Mouse (Mus musculus) kidney, embryonic 16.5 days (tissue): ENCODE data around the gene Acox1. TPM values are rescaled to one million over a fixed set of nuclear protein-coding genes. Genes with fewer than 3 reads are reported as not detected.

ENCODE experiments used
- ATAC-seq: fragments of 200-750 bp; cut with Nextera tagmentation; 2 replicates; pipeline ENCODE4 v1.8.0; 2017; ENCODE audit warnings: moderate TSS enrichment; ENCODE audit not compliant: low FRiP score, low TSS enrichment
- H3K27ac ChIP-seq: fragments of 300-500 bp; sonication (generic); 2 replicates; pipeline ENCODE4 v1.5.1; 2014; ENCODE audit warnings: low read length
- H3K27me3 ChIP-seq: fragments of 300-500 bp; sonication (generic); 2 replicates; pipeline ENCODE4 v1.6.1; 2014; ENCODE audit warnings: low read length, control low read depth, mixed read lengths; ENCODE audit not compliant: insufficient read depth
- H3K36me3 ChIP-seq: fragments of 300-500 bp; sonication (generic); 2 replicates; pipeline ENCODE4 v1.6.1; 2014; ENCODE audit warnings: low read length, control low read depth, mixed read lengths; ENCODE audit not compliant: insufficient read depth
- H3K4me1 ChIP-seq: fragments of 300-500 bp; sonication (generic); 2 replicates; pipeline ENCODE4 v1.6.1; 2014; ENCODE audit warnings: low read length, control low read depth, mixed read lengths; ENCODE audit not compliant: insufficient read depth
- H3K4me2 ChIP-seq: fragments of 300-500 bp; sonication (generic); replicated peaks from 2 replicates; pipeline ENCODE4 v1.6.1; 2014; ENCODE audit warnings: low read depth, low read length
- H3K4me3 ChIP-seq: fragments of 300-500 bp; sonication (generic); 2 replicates; pipeline ENCODE4 v1.5.1; 2014; ENCODE audit warnings: mild to moderate bottlenecking, low read length
- H3K9ac ChIP-seq: fragments of 300-500 bp; sonication (generic); replicated peaks from 2 replicates; pipeline ENCODE4 v1.6.1; 2014; ENCODE audit warnings: low read length
- H3K9me3 ChIP-seq: fragments of 300-500 bp; sonication (generic); 2 replicates; pipeline ENCODE4 v1.6.1; 2016; ENCODE audit warnings: low read length, control low read depth
- WGBS: fragments of 180-500 bp; shearing (Covaris S2); extraction: QIAGEN DNeasy Blood & Tissue Kit; methylation state at CpG from one replicate; pipeline ENCODE4 v1.1.7; 2014; 5-methylcytosine and 5-hydroxymethylcytosine counted together
- polyA plus RNA-seq: library from polyadenylated mRNA; unstranded; fragments of >200 nt; fragmentation: Nextera tagmentation; extraction: Ambion mirVana; gene quantifications from 2 replicates; pipeline ENCODE4 v1.2.1, GENCODE M21; 2015

Acox1 gene
- polyA plus RNA-seq, 1 experiment from 2014 or later: 48.8 TPM

GRCm38 (mm10) chr11:116197584-116197906 is 1.3 kb downstream of the Acox1 start:
- no peak overlapping the region for H3K27ac ChIP-seq
- ATAC-seq: no peak
- 93% methylated on average over 6 of the region's 6 CpGs for WGBS
- no peak overlapping the region for H3K9ac ChIP-seq
- H3K4me3 ChIP-seq: peak overlapping the region; percentile 86; the same call in 1 of the 2 replicates
- peaks cover 5% of the 10 kb centered on the region; the same call in 1 of the 2 replicates for H3K36me3 ChIP-seq
- H3K4me1 ChIP-seq: peaks cover 22% of the 10 kb centered on the region
- no peaks in the 10 kb centered on the region for H3K9me3 ChIP-seq
- no peaks in the 10 kb centered on the region for H3K27me3 ChIP-seq
- H3K4me2 ChIP-seq: peak overlapping the region; percentile 60

DNA sequence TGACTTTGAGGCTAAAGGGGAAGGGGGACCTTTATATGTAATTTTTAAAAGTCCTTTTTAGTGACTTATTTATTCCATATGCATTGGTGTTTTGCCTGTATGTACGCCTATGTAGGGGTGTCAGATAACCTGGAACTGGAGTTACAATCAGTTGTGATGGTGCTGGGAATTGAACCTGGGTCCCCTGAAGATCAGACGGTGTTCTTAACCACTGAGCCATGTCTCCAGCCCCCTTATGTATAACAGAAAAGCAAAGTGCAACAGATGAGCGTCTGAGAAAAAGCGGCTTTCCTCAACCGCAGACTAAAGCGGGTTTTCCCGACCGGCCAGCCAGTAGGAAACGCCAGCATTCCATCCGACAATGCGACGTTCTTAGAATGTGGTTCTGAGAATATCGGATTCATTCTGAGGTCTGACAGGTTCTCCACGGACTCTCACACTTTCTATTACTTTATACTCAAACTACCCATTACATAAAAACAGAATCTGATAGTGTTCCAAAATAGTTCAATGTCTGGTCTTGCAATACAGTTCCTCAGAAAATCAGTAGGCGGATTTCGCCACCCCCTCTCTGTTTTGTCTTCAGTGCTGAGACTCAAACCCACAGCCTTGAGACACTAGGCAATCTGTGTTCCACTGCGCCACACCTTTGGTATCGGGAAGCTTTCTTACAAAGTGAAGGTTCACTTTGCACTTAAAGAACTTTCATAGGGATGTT is 1.8 kb downstream of the Acox1 start:
- Histone ChIP-seq H3K4me1 (peaks cover 22% of the 10 kb centered on the region), H3K36me3 (peaks cover 5% of the 10 kb centered on the region; the same call in 1 of the 2 replicates), H3K9me3 (no peaks in the 10 kb centered on the region), H3K27me3 (no peaks in the 10 kb centered on the region), H3K9ac (no peak overlapping the region), H3K4me2 (no peak overlapping the region), H3K4me3 (0 out of 2 replicates have a peak overlapping the region, but pooled peaks have one; percentile 86), H3K27ac (no peak overlapping the region)
- 93% methylated on average over 18 of the region's 18 CpGs for WGBS
- ATAC-seq: no peak

DNA sequence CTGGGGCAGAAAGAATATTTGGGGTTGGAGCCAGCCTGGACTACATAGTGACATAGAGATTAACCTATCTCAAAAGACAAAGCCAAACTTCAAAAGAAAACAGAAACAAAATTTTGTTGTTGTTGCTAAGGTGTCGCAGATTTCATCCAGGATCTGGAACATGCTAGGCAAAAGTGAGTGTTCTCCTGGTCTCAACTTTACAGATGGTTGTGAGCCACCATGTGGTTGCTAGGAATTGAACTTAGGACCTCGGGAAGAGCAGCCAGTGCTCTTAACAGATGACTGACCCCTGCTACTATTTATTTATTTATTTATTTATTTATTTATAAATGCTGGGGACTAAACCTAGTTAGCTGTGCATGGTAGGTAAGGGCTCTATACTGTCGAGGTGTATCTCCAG is 2.5 kb downstream of the Acox1 start:
- H3K9ac ChIP-seq: no peak overlapping the region
- H3K27ac ChIP-seq: no peak overlapping the region
- H3K36me3 ChIP-seq: peaks cover 6% of the 10 kb centered on the region; the same call in 1 of the 2 replicates
- ATAC-seq: no peak
- no peaks in the 10 kb centered on the region for H3K9me3 ChIP-seq
- no peak overlapping the region for H3K4me3 ChIP-seq
- H3K4me2 ChIP-seq: no peak overlapping the region
- 86% methylated on average over 3 of the region's 3 CpGs for WGBS
- no peaks in the 10 kb centered on the region for H3K27me3 ChIP-seq
- H3K4me1 ChIP-seq: peaks cover 22% of the 10 kb centered on the region

DNA sequence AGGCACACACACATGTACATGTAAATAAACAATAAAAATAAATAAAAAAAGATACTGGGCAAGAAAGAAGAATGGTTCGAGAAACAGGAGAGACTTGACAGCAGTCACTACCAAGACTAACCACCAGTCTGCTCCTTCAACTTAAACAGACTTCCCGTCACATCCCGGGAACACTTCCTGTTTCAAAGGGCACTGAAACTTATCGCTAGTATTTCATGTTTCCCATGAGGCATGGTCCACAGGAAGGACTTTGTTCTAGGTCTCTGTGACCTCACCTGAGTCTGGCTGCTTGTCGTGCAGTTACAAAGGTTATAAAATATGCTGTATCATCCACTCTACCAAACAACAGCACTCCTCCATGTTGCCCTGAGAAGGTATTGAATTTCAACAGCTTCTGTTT is 3.6 kb downstream of the Acox1 start:
- H3K36me3 ChIP-seq: peaks cover 11% of the 10 kb centered on the region; the same call in 1 of the 2 replicates
- no peak overlapping the region for H3K4me3 ChIP-seq
- ATAC-seq: no peak
- H3K4me2 ChIP-seq: no peak overlapping the region
- no peaks in the 10 kb centered on the region for H3K27me3 ChIP-seq
- H3K4me1 ChIP-seq: peaks cover 22% of the 10 kb centered on the region
- WGBS: 63% methylated on average over 5 of the region's 5 CpGs
- H3K27ac ChIP-seq: peak overlapping the region; percentile 65; the same call in 1 of the 2 replicates
- 0 out of 2 replicates have a peak overlapping the region, but pooled peaks have one; percentile 9 for H3K9ac ChIP-seq
- no peaks in the 10 kb centered on the region for H3K9me3 ChIP-seq

DNA sequence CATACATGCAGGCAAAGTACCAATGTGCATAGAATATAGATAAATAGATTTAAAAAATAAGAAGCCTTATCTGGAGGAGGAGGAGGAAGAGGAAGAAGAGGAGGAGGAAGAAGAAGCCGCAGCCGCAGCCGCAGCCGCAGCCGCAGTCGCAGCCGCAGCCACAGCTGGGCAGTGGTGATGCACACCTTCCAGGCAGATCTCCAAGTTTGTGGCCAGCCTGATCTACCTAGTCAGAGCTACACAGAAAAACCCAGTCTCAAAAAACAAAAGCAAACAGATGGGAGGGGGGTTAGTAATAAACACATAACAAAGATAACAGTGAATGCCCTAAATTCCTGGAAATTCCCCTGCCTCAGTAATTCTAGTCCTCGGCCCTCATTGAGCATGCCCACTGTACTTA is 4.2 kb downstream of the Acox1 start:
- ATAC-seq: no peak
- no peak overlapping the region for H3K27ac ChIP-seq
- peaks cover 20% of the 10 kb centered on the region for H3K4me1 ChIP-seq

DNA sequence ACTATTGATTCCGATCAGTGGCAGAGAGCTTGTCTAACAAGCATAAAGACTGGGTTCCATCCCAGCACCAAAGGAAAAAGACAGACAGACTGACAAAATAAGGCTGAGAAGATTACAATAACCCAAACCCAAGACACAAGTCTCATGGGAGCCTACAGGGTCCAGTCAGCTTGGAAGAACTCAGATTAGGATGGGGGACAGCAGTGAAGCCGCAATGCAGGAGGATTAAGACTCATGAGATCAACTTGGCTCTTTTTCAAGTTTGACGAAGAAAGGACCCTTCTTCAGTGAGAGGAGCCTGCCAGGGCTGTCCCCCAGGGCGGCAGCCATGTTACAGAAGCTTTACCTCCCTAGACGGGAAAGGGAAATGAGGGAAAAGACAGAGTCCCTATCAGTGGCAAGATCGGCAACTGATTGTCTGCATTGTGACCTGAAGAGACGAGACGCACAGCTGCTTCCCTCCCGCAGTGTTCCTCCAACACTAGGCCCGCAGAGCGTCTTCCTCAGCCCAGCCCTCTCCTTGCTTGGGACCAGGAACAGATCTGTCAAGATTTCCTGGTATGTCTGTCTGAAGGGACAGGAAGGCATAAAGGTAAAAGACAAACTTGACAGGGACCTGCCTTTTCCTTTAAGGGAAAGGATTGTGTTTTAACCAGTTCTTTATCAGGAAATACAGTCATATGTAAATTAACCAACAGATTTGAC is 11.5 kb downstream of the Acox1 start:
- no peak overlapping the region for H3K4me3 ChIP-seq
- peaks cover 31% of the 10 kb centered on the region for H3K36me3 ChIP-seq
- WGBS: 72% methylated on average over 11 of the region's 11 CpGs

More for the DNA sequence above, 4.2 kb downstream of the Acox1 start:
- no peaks in the 10 kb centered on the region for H3K9me3 ChIP-seq
- H3K9ac ChIP-seq: 0 out of 2 replicates have a peak overlapping the region, but pooled peaks have one; percentile 9
- WGBS: 95% methylated on average over 8 of the region's 8 CpGs
- H3K36me3 ChIP-seq: peaks cover 12% of the 10 kb centered on the region
- no peak overlapping the region for H3K4me2 ChIP-seq
- H3K27me3 ChIP-seq: no peaks in the 10 kb centered on the region
- H3K4me3 ChIP-seq: no peak overlapping the region

GRCm38 (mm10) chr11:116186360-116186759 is 12.5 kb downstream of the Acox1 start:
- Histone ChIP-seq H3K27ac (no peak overlapping the region), H3K36me3 (peaks cover 36% of the 10 kb centered on the region), H3K4me2 (no peak overlapping the region), H3K4me3 (no peak overlapping the region), H3K9ac (no peak overlapping the region), H3K27me3 (no peaks in the 10 kb centered on the region), H3K4me1 (0 out of 2 replicates have a peak, but pooled peaks cover 3% of the 10 kb centered on the region), H3K9me3 (no peaks in the 10 kb centered on the region)
- ATAC-seq: no peak
- 89% methylated on average over 11 of the region's 11 CpGs for WGBS

More for the DNA sequence above, 11.5 kb downstream of the Acox1 start:
- Histone ChIP-seq H3K4me2 (no peak overlapping the region), H3K27me3 (no peaks in the 10 kb centered on the region), H3K27ac (0 out of 2 replicates have a peak overlapping the region, but pooled peaks have one; percentile 38), H3K9me3 (no peaks in the 10 kb centered on the region), H3K4me1 (0 out of 2 replicates have a peak, but pooled peaks cover 3% of the 10 kb centered on the region), H3K9ac (peak overlapping the region; percentile 41; the same call in 1 of the 2 replicates)
- no peak for ATAC-seq

DNA sequence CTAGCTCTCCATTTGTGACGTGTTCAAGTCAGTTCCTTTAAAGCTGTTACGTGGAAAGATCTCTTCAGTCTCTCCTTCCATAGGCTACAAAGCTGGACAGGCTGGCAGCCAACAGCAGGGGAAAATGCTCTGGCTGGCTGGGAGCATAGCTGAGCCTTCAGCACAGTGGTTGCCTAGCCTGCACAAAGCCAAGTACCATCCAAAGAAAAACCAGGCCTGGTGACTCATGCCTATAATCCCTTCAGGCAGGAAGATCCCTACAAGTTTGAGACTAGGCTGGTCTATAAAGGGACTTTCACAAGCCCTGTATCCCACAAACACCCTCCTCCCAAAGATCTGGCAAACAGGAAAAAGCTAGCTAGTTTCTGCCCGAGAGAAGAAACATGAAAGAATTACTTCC is 13.0 kb downstream of the Acox1 start:
- H3K36me3 ChIP-seq: peaks cover 33% of the 10 kb centered on the region

DNA sequence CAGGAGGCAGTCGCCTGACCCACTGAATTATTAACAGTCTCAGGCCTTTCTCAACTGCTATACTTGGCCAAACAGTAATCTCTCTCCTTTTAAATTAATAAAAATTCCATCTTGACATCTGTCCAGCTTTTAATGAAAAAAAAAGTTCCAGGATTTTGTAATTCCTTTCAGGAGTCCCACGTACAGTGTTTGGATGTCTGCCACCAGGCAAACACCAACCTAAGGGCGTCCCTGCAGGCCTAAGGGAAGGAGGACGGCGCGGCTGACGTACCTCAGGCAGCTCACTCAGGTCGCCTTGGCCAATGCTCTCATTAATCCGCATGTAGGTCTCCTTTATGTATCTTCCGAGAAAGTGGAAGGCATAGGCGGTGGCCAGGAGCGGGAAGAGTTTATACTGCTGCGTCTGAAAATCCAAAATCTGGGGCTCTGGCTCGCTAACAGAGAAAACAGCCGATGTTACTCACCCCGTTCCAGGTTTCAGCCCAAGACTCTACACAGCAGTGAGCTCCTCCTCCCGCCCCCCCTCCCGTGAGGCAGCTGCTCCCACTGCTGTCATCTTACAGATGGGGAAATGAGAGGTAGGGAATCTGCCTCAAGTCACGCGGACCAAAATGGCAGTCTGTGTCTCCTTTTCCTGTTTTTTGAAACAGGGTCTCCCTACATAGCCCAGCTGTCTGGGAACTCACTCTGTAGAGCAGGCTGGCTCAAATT is 20.3 kb downstream of the Acox1 start:
- no peak overlapping the region for H3K9ac ChIP-seq
- no peak overlapping the region for H3K4me2 ChIP-seq
- no peak overlapping the region for H3K27ac ChIP-seq
- 90% methylated on average over 20 of the region's 20 CpGs for WGBS
- no peak for ATAC-seq
- no peak overlapping the region for H3K4me3 ChIP-seq
- H3K4me1 ChIP-seq: peaks cover 5% of the 10 kb centered on the region; the same call in 1 of the 2 replicates
- H3K27me3 ChIP-seq: no peaks in the 10 kb centered on the region
- H3K9me3 ChIP-seq: no peaks in the 10 kb centered on the region
- peaks cover 60% of the 10 kb centered on the region for H3K36me3 ChIP-seq

More for the DNA sequence above, 13.0 kb downstream of the Acox1 start:
- H3K27ac ChIP-seq: no peak overlapping the region
- ATAC-seq: no peak
- H3K4me3 ChIP-seq: no peak overlapping the region
- H3K9ac ChIP-seq: no peak overlapping the region
- H3K9me3 ChIP-seq: no peaks in the 10 kb centered on the region
- H3K4me2 ChIP-seq: no peak overlapping the region
- H3K4me1 ChIP-seq: 0 out of 2 replicates have a peak, but pooled peaks cover 3% of the 10 kb centered on the region
- no peaks in the 10 kb centered on the region for H3K27me3 ChIP-seq
- 86% methylated on average over 3 of the region's 3 CpGs for WGBS
